Mouse (Mus musculus): ENCODE results near the gene Iqschfp.
A peak's percentile ranks its signal among the peaks of the same experiment; 100 is the strongest.

Iqschfp gene

DNA sequence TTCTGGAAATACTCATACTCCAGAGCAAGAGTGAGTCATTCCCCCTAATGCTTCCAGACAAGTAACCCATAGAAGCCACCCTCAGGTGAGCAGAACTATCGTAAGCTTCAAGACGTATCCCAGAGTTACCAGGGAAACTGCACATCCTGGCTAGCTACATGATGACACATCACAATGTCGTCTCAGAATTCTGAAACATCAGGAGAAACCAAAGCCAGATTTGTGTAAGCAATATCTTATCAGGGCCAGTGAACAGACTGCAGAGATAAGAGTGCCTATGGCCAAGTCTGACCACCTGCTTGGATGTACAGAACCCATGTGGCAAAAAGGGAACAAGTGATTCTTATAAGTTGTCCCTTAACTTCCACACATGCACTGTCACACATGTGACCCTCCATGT lies 612.8 kb downstream of the Iqschfp start:
- DNase-seq: no peak

GRCm38 (mm10) chr3:68506769-68507318 lies 614.8 kb downstream of the Iqschfp start:
- DNase-seq: no peak

DNA sequence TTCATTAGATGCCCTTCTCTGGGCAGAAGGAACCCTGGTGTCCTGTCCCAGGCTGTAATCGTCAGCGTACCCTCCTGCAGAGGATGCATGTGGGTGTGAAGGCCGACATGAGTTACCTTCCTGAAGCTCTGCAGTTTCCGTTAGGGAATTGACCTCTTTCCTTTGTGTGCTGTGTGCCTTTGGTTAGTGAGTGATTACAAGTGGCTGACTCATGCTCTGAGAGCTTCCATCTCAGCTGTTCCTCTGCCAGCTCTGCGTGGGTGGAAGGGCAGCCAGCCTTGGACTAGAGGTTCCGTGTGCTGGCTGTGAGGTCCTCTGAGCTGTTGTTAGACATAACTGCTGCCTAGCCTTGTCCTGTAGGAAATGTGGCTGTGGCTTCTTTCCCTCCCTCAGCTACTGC lies 616.6 kb downstream of the Iqschfp start:
- no peak for DNase-seq

DNA sequence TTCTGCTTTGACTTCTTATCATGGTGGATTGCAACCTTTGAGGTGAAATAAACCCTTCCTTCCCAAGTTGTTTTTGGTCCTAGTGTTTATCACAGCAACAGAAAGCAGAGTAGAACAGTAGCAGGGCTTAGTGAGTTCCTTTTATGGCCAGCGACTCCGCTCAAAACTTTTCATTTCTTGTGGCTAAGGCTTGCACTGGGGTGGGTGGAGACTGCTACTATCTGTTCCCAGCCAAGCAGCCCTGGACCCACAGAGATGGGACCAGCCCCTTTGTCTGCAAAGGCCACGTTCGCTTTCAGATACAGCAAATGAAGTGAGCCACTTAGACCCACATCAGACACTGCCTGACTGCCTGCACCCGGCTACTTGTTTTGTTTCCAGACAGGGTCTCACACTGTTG lies 618.8 kb downstream of the Iqschfp start:
- no peak for DNase-seq

- no peak for DNase-seq
Measured at GRCm38 (mm10) chr3:68511744-68512143, 619.7 kb downstream of the Iqschfp start.

GRCm38 (mm10) chr3:68512327-68512726 lies 620.3 kb downstream of the Iqschfp start:
- DNase-seq: no peak

DNA sequence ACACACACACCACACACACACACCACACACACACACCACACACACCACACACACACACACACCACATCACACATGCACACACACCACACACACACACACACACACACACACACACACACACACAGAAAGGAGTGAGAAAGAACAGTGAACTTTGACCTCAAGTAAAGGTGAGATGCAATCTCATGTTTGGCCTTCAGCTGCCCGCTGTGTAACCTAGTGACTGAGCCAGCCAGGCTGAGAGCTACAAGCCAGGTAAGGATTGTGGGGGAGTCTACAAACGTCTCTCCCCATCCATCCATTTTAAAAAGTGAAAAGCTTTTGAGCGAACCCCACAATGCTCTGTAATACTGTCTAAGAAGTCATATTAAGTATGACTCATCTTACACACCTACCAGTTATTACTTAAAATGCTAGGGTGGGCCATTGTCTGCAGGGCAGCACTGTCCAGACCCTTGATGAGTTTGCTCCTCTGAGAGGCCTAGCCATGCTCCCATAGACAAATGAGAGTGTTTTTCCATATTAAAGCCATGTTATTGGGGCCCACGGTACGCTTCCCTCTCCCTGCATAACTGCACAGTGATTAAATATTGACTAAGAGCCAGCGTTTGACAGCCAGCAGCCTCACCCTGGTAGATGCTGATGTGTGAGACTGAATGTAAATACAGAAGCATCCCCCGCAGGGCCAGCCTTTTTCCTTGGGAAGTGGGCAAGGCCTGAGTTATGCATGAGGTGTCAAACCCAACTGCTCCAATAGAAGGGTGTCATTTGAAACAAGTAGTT lies 621.5 kb downstream of the Iqschfp start:
- DNase-seq: no peak

DNA sequence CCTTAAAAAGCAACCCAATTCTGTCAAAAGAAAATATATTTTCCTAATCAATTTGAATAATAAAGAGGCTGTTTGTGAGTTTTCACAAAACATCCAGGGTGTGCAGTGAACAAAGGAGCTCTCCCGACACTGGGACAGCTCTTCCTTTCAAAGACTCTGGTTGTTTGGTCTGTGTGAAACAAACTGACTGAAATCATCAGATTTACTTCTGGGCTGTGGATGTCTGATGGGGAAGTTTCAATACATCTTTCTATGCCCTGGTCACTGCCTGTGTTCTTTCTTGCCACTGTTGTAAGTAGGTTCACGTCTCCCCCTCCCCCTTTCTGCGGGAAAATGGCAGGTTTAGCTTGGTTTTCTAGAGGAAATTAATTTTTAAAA lies 622.1 kb downstream of the Iqschfp start:
- no peak for DNase-seq

GRCm38 (mm10) chr3:68514717-68515116 lies 622.7 kb downstream of the Iqschfp start:
- no peak for DNase-seq

DNA sequence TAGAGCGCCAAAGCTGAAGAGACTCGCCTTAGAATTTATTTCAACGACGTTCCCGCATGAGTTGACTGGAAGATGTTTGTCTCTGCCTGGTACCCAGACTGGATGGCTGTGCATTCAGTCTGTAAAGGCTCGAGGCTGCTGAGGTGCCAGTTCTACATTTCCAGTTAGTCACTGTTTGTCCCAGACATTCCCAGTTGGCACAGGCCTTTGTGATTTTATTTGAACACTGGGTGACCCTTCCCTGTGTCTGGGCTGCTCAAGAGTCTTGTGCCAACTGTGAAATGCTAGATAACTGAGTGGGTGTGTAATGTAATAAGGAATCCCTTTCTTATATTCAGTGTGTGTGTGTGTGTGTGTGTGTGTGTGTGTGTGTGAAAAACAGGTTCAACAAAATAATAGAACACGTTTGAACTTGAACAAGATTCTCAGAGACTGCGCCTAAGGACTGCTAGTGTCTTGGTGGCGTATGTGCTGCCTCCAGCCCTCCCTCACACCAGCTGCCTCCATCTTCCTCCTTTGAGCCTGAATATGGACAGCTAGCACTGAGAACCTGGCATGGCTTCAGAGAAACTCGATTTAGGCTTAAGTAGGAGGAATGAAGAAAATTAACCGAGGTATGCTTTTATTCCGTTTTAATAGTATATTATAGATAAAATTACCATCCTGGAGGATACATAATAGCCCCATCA lies 624.5 kb downstream of the Iqschfp start:
- no peak for DNase-seq

GRCm38 (mm10) chr3:68517236-68517635 lies 625.2 kb downstream of the Iqschfp start:
- DNase-seq: no peak

- DNase-seq: no peak
Measured at GRCm38 (mm10) chr3:68518041-68518440, 626.0 kb downstream of the Iqschfp start.

GRCm38 (mm10) chr3:68518586-68518985 lies 626.6 kb downstream of the Iqschfp start:
- DNase-seq: no peak

- DNase-seq: no peak
Measured at GRCm38 (mm10) chr3:68525361-68525878, 633.4 kb downstream of the Iqschfp start.

DNA sequence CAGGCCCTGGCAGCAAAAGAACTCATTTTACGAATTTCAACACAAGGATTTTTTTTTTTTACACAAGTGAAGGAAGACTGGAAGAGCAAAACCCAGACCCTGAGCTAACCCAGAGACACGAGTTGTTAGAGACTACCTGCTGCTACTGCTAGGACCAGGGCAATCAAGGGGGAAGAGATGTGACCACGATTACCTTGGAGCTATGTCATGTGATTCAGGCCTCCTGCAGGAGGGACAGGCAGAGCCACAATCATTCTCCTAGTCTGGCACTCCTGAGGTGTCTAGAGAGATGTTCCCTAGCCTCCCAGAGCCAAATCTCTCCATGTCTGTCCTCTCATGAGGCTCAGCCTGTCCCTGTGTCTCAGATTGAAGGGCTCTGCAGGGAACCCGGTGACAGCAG lies 634.4 kb downstream of the Iqschfp start:
- no peak for DNase-seq

- no peak for DNase-seq
Measured at GRCm38 (mm10) chr3:68527182-68527581, 635.1 kb downstream of the Iqschfp start.

DNA sequence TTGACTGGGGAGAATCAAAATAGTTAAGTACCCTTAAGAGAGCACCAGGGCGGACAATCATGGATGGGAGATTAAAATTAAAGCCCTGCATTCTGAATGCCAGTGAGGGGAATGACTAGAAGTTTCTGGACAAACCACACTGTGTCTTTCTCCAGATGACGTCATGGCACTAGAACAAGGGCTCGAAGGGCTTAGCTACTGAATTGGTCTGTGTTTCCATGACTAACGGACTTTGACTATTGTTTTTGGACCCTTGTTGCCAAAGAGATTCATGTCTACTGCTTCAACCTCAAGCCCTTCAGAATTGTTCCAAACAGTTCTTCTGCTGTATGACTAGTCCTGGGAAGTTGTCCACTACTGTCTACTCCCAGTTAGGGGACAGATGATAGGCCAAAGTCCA lies 639.9 kb downstream of the Iqschfp start:
- no peak for DNase-seq

DNA sequence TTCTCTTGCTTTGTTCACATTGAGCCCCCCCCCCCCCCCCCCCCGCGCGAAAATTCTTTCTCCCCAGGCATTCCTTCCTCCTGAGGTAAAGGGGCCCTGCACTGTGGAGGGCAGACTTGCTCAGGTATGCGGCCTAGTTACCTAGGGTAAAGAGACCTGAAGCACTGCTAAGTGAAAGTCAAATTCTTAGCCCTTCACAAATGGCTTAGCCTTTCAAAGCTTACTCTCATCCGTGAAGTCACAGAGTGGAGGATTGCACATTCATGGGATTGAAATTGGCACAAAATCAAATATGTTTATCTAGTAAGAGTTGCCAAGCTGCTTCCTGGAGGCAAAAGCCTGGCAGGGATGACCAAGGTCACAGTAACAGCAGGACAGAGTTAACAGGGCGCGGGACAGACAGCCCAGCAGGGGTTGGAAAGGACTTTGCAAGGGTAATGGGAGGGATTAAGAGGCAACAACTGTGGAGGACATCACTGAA lies 642.6 kb downstream of the Iqschfp start:
- no peak for DNase-seq

- no peak for DNase-seq
Measured at GRCm38 (mm10) chr3:68535160-68535728, 643.2 kb downstream of the Iqschfp start.

- DNase-seq: no peak
Measured at GRCm38 (mm10) chr3:68536071-68536470, 644.0 kb downstream of the Iqschfp start.

DNA sequence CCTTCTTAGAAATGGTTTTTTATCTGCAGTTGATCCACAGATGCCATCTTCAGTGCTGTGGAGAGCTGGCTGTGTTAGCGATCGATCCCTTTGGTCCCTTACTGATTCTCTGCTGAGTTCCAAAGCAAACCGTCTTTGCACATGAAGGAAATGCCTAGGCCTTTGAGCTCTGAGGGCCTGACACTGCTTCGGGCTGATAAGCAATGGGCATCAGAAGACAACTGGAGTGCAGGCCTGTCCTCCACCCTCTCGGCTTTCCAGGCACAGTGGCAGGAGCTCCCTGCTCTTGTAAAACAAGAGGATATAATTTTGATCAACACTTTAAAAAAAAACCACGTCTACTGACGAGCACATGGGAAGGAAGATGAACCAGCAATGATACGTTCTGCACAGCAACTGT lies 649.7 kb downstream of the Iqschfp start:
- DNase-seq: no peak

DNA sequence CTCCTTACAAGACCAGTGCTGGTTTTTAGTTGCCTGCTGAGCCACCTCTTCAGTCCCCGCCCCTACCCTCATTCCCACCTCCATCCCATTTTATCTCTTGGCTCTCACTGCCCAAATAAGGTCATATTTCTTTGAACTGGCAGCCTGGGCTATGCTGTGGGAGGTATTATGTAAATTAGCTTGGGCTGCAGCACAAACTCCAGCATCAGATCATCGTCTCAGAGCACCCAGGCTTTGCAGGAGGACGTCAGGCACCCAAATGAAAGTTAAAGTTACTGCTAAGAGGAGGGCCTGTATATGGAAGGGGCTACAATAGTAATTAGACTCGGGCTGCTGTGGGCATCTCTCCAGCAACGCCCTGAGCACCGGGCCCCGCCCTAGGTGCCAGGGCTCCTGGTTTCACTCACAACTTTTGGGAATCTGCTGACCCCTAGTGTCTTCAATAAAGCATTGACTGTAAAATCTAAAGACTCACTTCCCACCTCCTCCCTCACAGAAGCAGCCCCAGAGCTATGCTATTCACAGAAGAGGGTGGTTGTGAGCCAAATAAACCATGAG lies 651.0 kb downstream of the Iqschfp start:
- peak; percentile 8 to 19 for DNase-seq

GRCm38 (mm10) chr3:68544811-68545210 lies 652.8 kb downstream of the Iqschfp start:
- DNase-seq: no peak
